Mouse (Mus musculus): Measurements from ENCODE around the gene Adam8. TPM values are rescaled to one million over a fixed set of nuclear protein-coding genes. Genes with fewer than 3 reads are reported as not detected.

Adam8 gene
- 2.6 and 3.1 TPM in 2 replicates for polyA plus RNA-seq (2014; fragmentation: Nextera tagmentation; extraction: Ambion mirVana)

GRCm38 (mm10) chr7:139992406-139992805, at the start of gene Adam8:
Gene Adam8 (minus strand): TSS chr7:139992562.
- no peak for DNase-seq (ENCODE audit: low spot score)
- 22% methylated on average over 7 of the region's 7 CpGs for WGBS
- no peaks in the 10 kb centered on the region for H3K4me1 ChIP-seq (replicated peaks; ENCODE audit: control insufficient read depth, insufficient read depth, low read length)

GRCm38 (mm10) chr7:140037171-140037555, 44.8 kb upstream of the Adam8 start:
- H3K9me3 ChIP-seq (ENCODE audit: control insufficient read depth, low read length) = no peaks in the 10 kb centered on the region
- 0 out of 2 replicates have a peak, but pooled peaks cover 2% of the 10 kb centered on the region for H3K36me3 ChIP-seq (ENCODE audit: control insufficient read depth, insufficient read depth, low read length)
- ATAC-seq (ENCODE audit: low FRiP score) (no peak; the same call in 1 of the 2 replicates), DNase-seq (ENCODE audit: low spot score) (no peak)
- peak overlapping the region; percentile 89 for H3K4me3 ChIP-seq (ENCODE audit: low read depth, low read length)
- H3K4me2 ChIP-seq (replicated peaks; ENCODE audit: low read depth, low read length) = peak overlapping the region; percentile 79
- peaks cover 6% of the 10 kb centered on the region; the same call in 1 of the 2 replicates for H3K4me1 ChIP-seq (replicated peaks; ENCODE audit: control insufficient read depth, insufficient read depth, low read length)
- H3K9ac ChIP-seq (ENCODE audit: low read depth, low read length) = peak overlapping the region; percentile 86
- H3K27ac ChIP-seq (ENCODE audit: low read depth, low read length) = no peak overlapping the region
- H3K27me3 ChIP-seq (ENCODE audit: control insufficient read depth, insufficient read depth, low read length) = no peaks in the 10 kb centered on the region
- 58% methylated on average over 3 of the region's 3 CpGs for WGBS

More at GRCm38 (mm10) chr7:139992406-139992805, at the start of gene Adam8:
- Histone ChIP-seq H3K36me3 (ENCODE audit: control insufficient read depth, insufficient read depth, low read length) (no peaks in the 10 kb centered on the region), H3K27ac (ENCODE audit: low read depth, low read length) (no peak within 1 kb of the TSS), H3K9ac (ENCODE audit: low read depth, low read length) (no peak within 1 kb of the TSS), H3K27me3 (ENCODE audit: control insufficient read depth, insufficient read depth, low read length) (no peaks in the 10 kb centered on the region), H3K4me2 (replicated peaks; ENCODE audit: low read depth, low read length) (no peak within 1 kb of the TSS), H3K9me3 (ENCODE audit: control insufficient read depth, low read length) (no peaks in the 10 kb centered on the region), H3K4me3 (ENCODE audit: low read depth, low read length) (no peak within 1 kb of the TSS)
- no peak for ATAC-seq (ENCODE audit: low FRiP score)

- H3K4me3 ChIP-seq (ENCODE audit: low read depth, low read length) = peak within 1 kb of the TSS; percentile 89
- ATAC-seq (ENCODE audit: low FRiP score) (peak; percentile 98), DNase-seq (ENCODE audit: low spot score) (peak; percentile 97)
- no peaks in the 10 kb centered on the region for H3K27me3 ChIP-seq (ENCODE audit: control insufficient read depth, insufficient read depth, low read length)
- H3K27ac ChIP-seq (ENCODE audit: low read depth, low read length) = peak within 1 kb of the TSS; percentile 87
- WGBS = 2% methylated on average over 69 of the region's 69 CpGs
- peak within 1 kb of the TSS; percentile 79 for H3K4me2 ChIP-seq (replicated peaks; ENCODE audit: low read depth, low read length)
- H3K36me3 ChIP-seq (ENCODE audit: control insufficient read depth, insufficient read depth, low read length) = peaks cover 6% of the 10 kb centered on the region; the same call in 1 of the 2 replicates
- peaks cover 6% of the 10 kb centered on the region; the same call in 1 of the 2 replicates for H3K4me1 ChIP-seq (replicated peaks; ENCODE audit: control insufficient read depth, insufficient read depth, low read length)
- no peaks in the 10 kb centered on the region for H3K9me3 ChIP-seq (ENCODE audit: control insufficient read depth, low read length)
- H3K9ac ChIP-seq (ENCODE audit: low read depth, low read length) = peak within 1 kb of the TSS; percentile 86
These were observed 44.2 kb upstream of the Adam8 start, which contains the start of the genes Zfp511 and Tubgcp2 for GRCm38 (mm10) chr7:140036281-140037170. Gene Zfp511 (plus strand): TSS chr7:140036391. Gene Tubgcp2 (minus strand): TSS chr7:140036669.

GRCm38 (mm10) chr7:140035456-140035855, 43.1 kb upstream of the Adam8 start:
- Histone ChIP-seq H3K4me2 (replicated peaks; ENCODE audit: low read depth, low read length) (peak overlapping the region; percentile 79), H3K4me1 (replicated peaks; ENCODE audit: control insufficient read depth, insufficient read depth, low read length) (peaks cover 6% of the 10 kb centered on the region; the same call in 1 of the 2 replicates), H3K9me3 (ENCODE audit: control insufficient read depth, low read length) (no peaks in the 10 kb centered on the region), H3K9ac (ENCODE audit: low read depth, low read length) (peak overlapping the region; percentile 86), H3K27ac (ENCODE audit: low read depth, low read length) (no peak overlapping the region; the same call in 1 of the 2 replicates), H3K36me3 (ENCODE audit: control insufficient read depth, insufficient read depth, low read length) (peaks cover 15% of the 10 kb centered on the region), H3K4me3 (ENCODE audit: low read depth, low read length) (peak overlapping the region; percentile 89), H3K27me3 (ENCODE audit: control insufficient read depth, insufficient read depth, low read length) (no peaks in the 10 kb centered on the region)
- no peak for ATAC-seq (ENCODE audit: low FRiP score)
- DNase-seq (ENCODE audit: low spot score) = no peak
- WGBS = 21% methylated on average over 6 of the region's 7 CpGs

- H3K9ac ChIP-seq (ENCODE audit: low read depth, low read length) = no peak overlapping the region
- no peak overlapping the region for H3K4me3 ChIP-seq (ENCODE audit: low read depth, low read length)
- H3K27me3 ChIP-seq (ENCODE audit: control insufficient read depth, insufficient read depth, low read length) = no peaks in the 10 kb centered on the region
- H3K4me1 ChIP-seq (replicated peaks; ENCODE audit: control insufficient read depth, insufficient read depth, low read length) = peaks cover 6% of the 10 kb centered on the region; the same call in 1 of the 2 replicates
- no peak overlapping the region for H3K4me2 ChIP-seq (replicated peaks; ENCODE audit: low read depth, low read length)
- ATAC-seq (ENCODE audit: low FRiP score) (no peak), DNase-seq (ENCODE audit: low spot score) (no peak)
- no peaks in the 10 kb centered on the region for H3K9me3 ChIP-seq (ENCODE audit: control insufficient read depth, low read length)
- 90% methylated on average over 9 of the region's 9 CpGs for WGBS
- H3K36me3 ChIP-seq (ENCODE audit: control insufficient read depth, insufficient read depth, low read length) = peaks cover 26% of the 10 kb centered on the region
- no peak overlapping the region for H3K27ac ChIP-seq (ENCODE audit: low read depth, low read length)
These were observed 41.0 kb upstream of the Adam8 start for GRCm38 (mm10) chr7:140033386-140033785.

GRCm38 (mm10) chr7:140032366-140032765, 40.0 kb upstream of the Adam8 start:
- peaks cover 30% of the 10 kb centered on the region for H3K36me3 ChIP-seq (ENCODE audit: control insufficient read depth, insufficient read depth, low read length)

GRCm38 (mm10) chr7:140031771-140032170, 39.4 kb upstream of the Adam8 start:
- H3K4me1 ChIP-seq (replicated peaks; ENCODE audit: control insufficient read depth, insufficient read depth, low read length) = peaks cover 2% of the 10 kb centered on the region; the same call in 1 of the 2 replicates
- no peak overlapping the region for H3K27ac ChIP-seq (ENCODE audit: low read depth, low read length)

More at GRCm38 (mm10) chr7:140032366-140032765, 40.0 kb upstream of the Adam8 start:
- no peak overlapping the region for H3K4me3 ChIP-seq (ENCODE audit: low read depth, low read length)
- peaks cover 6% of the 10 kb centered on the region; the same call in 1 of the 2 replicates for H3K4me1 ChIP-seq (replicated peaks; ENCODE audit: control insufficient read depth, insufficient read depth, low read length)
- WGBS = 96% methylated on average over 10 of the region's 10 CpGs
- H3K4me2 ChIP-seq (replicated peaks; ENCODE audit: low read depth, low read length) = no peak overlapping the region
- H3K27me3 ChIP-seq (ENCODE audit: control insufficient read depth, insufficient read depth, low read length) = no peaks in the 10 kb centered on the region
- ATAC-seq (ENCODE audit: low FRiP score) (no peak), DNase-seq (ENCODE audit: low spot score) (no peak)
- H3K9ac ChIP-seq (ENCODE audit: low read depth, low read length) = no peak overlapping the region
- H3K9me3 ChIP-seq (ENCODE audit: control insufficient read depth, low read length) = no peaks in the 10 kb centered on the region
- H3K27ac ChIP-seq (ENCODE audit: low read depth, low read length) = no peak overlapping the region

GRCm38 (mm10) chr7:140011336-140011735, 19.0 kb upstream of the Adam8 start:
- H3K9me3 ChIP-seq (ENCODE audit: control insufficient read depth, low read length) = no peaks in the 10 kb centered on the region
- H3K36me3 ChIP-seq (ENCODE audit: control insufficient read depth, insufficient read depth, low read length) = 0 out of 2 replicates have a peak, but pooled peaks cover 2% of the 10 kb centered on the region
- 97% methylated on average over 17 of the region's 17 CpGs for WGBS
- no peak for ATAC-seq (ENCODE audit: low FRiP score)
- H3K27me3 ChIP-seq (ENCODE audit: control insufficient read depth, insufficient read depth, low read length) = no peaks in the 10 kb centered on the region
- H3K4me1 ChIP-seq (replicated peaks; ENCODE audit: control insufficient read depth, insufficient read depth, low read length) = no peaks in the 10 kb centered on the region
- H3K9ac ChIP-seq (ENCODE audit: low read depth, low read length) = no peak overlapping the region
- DNase-seq (ENCODE audit: low spot score) = no peak
- H3K27ac ChIP-seq (ENCODE audit: low read depth, low read length) = no peak overlapping the region
- H3K4me2 ChIP-seq (replicated peaks; ENCODE audit: low read depth, low read length) = no peak overlapping the region
- no peak overlapping the region for H3K4me3 ChIP-seq (ENCODE audit: low read depth, low read length)

More at GRCm38 (mm10) chr7:140031771-140032170, 39.4 kb upstream of the Adam8 start:
- ATAC-seq (ENCODE audit: low FRiP score) (no peak), DNase-seq (ENCODE audit: low spot score) (no peak)
- Histone ChIP-seq H3K36me3 (ENCODE audit: control insufficient read depth, insufficient read depth, low read length) (peaks cover 30% of the 10 kb centered on the region), H3K9ac (ENCODE audit: low read depth, low read length) (no peak overlapping the region), H3K4me2 (replicated peaks; ENCODE audit: low read depth, low read length) (no peak overlapping the region), H3K27me3 (ENCODE audit: control insufficient read depth, insufficient read depth, low read length) (no peaks in the 10 kb centered on the region), H3K4me3 (ENCODE audit: low read depth, low read length) (no peak overlapping the region), H3K9me3 (ENCODE audit: control insufficient read depth, low read length) (no peaks in the 10 kb centered on the region)
- WGBS = 94% methylated on average over 12 of the region's 12 CpGs
